Mouse (Mus musculus): ENCODE measurements around the gene Ube3c.

Gene Ube3c

DNA sequence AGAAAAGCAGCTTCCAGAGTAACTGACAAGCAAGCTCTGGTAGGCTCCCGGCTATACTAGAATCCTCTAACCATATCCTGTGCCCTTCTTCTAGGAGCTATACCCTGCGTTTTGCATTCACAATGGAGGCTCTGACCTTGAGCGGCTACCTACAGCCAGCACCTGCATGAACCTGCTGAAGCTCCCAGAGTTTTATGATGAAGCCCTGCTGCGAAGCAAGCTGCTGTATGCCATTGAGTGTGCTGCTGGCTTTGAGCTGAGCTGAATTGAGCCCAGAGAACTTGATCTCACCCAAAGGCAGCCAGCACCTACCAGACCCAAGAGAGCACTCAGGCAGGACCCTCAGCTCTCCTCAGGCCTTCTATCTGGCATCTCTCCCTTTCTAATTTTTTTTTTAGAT, 105.3 kb downstream of the Ube3c start:
- no peak for DNase-seq

DNA sequence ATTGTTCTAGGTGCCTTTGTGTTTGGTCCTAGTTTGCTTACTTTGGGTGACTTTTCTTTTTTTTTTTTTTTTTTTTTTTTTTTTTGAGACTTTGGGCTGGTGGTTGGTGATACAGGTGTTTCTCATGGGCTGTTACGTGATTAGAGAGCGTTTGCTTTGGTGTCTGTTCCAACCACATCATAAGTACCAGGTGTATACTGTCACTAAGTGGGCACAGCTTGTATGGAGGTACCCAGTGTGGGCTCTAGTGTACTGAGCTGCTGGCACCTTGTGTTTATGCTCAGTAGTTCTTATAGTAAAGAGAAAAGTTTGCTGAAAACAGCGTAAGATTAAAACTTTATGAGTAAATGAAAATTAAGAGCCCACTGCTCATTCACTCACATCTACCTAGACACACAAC, 107.4 kb downstream of the Ube3c start:
- DNase-seq = no peak

DNA sequence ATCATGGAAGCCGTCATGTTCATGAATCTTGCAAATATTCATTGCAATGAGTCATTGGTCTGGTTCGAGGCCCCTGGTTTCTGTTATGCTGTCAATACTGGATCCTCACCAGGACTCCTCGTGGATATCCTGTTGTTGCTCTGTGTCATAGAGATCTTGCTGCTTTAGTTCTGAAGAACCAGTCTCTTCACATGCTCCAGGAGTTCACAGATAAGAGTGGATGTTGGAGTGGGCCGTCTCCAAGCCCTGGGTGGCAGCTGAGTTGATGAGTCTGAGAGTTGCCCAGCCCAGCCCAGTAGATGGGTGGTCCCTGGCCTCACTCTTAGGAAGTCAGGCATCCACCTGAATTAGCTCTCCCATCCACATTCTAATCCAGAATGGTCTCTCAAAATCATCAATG, 116.0 kb downstream of the Ube3c start:
- DNase-seq = no peak

DNA sequence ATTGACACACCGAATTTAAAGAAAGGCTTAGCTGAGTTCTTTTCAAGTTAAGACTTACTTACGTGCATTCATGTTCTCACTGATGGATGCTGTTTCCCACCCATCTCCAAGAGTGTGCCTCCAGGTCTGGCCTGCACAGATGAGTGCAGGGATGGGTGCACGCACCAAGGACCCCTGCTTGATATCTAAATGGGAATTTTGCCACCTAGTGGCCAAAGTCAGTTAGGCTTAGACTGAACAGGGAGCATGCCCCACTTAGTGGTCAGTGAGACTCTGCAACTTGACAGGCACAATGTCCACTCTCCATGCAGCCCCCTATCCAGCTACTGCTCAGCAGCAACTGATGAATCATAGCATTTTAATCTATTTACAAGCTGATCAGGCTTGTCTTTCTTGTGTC, 118.6 kb downstream of the Ube3c start:
- DNase-seq = peak; percentile 60 to 67

DNA sequence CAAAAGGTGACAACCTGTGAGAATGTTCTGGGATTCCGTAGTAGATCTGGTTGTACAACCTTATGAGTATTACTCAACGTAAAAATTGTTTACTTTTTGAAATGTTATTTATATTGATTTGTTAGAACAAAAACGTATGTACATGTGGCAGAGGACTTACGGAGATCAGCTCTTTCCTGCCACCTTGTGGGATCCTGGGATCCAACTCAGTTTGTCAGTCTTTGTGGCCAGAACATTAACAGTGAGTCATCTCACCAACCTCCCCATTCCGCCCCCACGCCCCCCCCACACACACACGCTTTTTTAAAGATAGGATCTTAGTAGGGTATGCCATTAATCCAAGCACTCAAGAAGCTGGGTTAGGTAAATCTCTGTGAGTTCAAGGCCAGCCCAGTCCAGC, 119.3 kb downstream of the Ube3c start:
- no peak for DNase-seq

DNA sequence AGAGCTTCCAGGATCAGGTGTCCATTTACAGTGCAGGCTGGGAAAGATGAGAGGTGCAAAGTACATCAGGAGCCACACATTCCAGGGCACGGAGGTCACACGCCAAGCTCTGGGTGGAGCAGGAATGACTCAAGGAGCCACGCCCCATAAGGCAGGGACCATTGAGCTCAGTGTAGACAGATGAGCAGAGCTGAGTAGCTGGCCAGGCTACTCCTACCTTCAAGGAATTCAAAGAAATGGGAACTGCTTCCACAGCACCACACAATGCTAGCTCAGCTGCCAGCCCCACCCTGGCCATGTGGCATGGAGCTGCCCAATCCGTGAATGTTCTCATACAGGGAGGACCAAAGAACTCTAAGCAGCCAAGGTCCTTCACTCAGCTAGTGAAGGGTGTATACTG, 129.5 kb downstream of the Ube3c start:
- DNase-seq = no peak

DNA sequence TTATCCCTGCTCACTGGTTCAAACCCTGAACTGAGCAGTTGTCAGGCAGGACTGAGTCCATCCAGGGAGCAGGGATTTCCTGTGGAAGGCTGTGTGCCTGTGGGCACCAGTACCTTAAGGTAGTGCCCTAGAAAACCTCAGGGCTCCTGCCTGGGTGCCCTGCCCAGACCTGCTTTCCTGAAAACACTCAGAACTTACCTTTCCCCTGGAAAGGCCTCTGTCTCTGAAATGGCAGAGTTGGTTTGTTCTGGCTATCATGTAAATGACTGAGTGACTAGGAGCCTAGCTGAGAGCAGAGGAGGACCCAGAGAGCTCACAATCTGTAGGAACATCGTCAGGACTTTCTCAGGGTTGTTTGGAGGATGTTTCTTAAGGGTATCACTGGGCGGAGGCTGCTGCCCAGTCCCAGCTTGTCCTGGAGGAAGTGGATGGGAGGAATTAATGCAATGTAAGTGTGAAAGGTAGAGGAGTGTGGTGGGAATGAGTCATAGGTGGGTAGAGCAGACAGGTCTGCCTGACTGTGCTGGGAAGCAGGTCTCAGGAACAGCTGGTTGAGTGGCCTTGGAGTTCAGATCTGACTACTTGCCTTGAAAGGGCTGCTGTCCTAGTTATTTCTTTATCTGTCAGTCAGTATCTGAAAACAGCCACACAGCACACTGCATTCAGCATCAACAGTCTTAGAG, 130.6 kb downstream of the Ube3c start:
- DNase-seq = no peak

DNA sequence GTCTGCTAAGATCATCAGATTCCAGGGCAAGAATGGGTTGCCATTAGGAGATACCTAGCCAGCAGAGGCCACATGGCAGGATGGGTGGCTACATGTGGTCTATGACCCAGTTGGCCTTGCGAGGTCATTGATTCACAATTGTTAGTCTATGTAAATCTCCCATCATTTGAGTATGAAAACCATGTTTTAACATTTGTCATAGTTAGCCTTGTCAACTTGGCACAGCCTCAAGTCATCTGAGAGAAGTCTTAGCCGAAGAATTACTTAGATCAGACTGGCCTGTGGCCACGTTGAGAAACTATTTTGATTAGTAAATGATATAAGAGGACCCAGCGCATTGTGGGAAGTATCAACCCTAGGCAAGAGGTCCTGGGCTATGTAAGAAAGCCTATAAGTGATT, 138.2 kb downstream of the Ube3c start:
- DNase-seq = no peak

DNA sequence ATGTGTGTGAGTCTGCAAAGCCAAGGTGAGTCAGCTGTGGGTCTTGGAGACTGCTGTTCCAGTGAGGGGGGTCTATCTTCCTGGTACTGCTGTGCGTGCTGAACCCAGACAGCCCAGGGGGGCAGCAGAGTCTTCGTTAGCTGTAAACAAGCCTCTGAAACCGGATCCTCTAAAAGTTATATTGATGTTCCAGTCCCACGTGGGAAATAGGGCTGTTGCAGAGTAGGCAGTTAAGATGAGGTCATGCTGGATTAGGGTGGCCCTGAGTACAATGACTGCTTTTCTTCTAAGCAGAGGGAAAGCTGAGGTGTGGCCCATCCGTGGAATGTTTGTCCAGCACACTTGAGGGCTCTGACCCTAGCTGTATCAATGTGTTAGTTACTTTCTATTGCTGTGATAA, 139.2 kb downstream of the Ube3c start:
- no peak for DNase-seq

DNA sequence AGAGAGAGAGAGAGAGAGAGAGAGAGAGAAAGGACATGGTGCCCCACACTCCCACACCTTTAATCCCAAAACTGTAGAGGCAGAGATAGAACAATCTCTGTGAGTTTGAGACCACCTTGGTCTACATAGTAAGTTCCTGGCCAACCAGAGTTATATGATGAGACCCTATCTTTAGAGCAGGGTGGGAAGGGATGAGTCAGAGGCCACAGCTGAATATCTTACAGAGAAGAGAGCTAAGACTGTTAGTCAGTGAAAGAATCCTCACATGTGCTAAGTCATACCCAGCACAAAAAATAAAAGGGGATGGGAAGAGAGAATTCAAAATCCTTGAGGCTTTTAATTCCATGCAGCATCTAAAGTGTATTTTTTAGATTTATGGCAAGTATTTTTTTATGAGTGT, 142.6 kb downstream of the Ube3c start:
- no peak for DNase-seq

DNA sequence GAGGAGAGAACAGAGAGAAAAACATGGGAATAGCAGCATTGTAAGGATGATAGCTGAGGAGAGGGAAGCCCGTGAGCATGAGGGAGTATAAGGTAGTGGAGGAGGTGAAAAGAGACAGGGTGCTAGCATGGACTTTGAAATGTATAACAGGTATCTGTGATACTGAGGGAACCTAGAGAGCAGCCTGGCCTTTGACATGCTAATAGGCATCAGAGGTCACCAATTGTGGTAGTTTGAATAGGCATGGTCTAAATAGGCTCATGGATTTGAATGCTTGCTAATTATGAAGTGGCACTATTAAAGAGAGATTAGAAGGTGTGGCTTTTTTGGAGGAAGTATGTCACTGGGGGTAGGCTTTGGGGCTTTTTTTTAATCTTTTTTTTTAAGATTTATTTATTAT, 143.9 kb downstream of the Ube3c start:
- no peak for DNase-seq

DNA sequence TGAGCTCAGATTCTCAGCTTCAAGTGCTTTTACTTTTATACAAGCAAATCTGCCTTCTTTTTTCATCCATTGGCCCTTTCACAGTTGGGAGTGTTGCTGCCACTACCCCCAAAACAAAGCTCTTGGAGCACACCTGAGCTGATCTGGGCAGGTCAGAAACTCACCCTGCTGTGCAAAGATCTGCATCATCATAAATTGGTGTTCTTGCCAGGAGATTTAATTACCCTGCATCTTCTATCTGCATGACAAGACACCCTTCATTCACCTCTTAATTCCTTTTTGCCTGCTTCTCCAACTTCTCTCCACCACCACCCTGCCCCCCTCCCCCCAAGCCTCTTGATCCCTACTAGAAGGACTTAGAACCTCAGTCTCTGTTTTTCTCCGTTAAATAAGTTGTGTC, 152.1 kb downstream of the Ube3c start:
- DNase-seq = no peak

DNA sequence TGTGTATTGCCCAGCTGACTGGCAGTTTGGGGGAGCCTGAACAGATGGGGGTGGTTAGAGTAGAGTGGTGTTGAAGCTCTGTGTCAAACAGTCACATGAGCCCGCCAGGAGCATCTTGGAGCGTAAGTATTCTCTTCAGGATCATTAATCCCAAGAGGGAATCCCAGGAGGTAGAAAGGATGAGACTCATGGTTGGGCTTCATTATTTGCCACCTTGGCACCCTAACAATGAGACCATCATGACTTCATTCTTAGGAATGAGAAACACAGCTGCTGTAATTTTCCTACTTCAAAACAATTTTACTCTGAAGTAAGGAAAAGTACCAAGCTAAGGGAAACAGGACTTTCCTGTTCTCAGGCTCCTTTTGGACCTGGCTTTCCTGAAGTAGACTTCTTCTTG, 156.3 kb downstream of the Ube3c start:
- DNase-seq = no peak
